Mouse (Mus musculus): Measurements from ENCODE around the gene Rhoj.

DNA sequence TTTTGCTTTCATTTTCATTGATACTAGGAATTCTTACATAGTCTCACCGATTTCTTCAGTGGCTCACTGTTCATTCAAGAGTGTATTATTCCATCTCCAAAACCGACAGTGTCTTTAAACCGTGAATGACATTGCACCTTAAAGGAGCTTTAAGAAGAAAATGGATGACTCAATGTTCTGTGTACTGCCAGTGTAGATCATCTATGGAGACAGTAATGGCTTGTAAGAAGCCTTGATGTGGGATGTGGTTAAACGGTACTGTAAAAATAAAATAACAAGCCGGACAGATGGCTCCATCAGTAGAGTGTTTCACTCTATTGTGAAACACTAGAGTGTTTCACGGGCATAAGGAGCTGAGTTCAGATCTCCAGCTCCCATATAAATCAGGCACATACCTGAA is 15.2 kb upstream of the Rhoj start:
- TF ChIP-seq CTCF (IDR thresholded peaks at IDR 0.05; ENCODE audit: borderline replicate concordance, control insufficient read depth, extremely low read depth, insufficient read depth, low read length, poor library complexity): no peak
- no peak for TF ChIP-seq POLR2A (IDR thresholded peaks at IDR 0.05; ENCODE audit: control insufficient read depth, extremely low read depth, insufficient read depth, low read length, poor library complexity)

All from thymus, adult 2 months (tissue).